In genomic region chr11:44508876-44509275, GRCm38 (mm10) we compare ENCODE assay signal across 14 mouse cellular contexts. TPM values are rescaled to one million over a fixed set of nuclear protein-coding genes. Genes with fewer than 3 reads are reported as not detected.
DNase-seq lines count a peak whose midpoint lies in the region; ATAC-seq and TF ChIP-seq lines count a peak whose summit lies in the region.
"Had no signal": no experiment of that assay in that cellular context is flagged by ENCODE, and none has a peak within 500 bp of the region (broad histone marks: within the 10 kb centered on the region; RNA-seq: fewer than 3 reads in every experiment).

No protein-coding gene starts in this region.

- WGBS in liver, postnatal 0 days (ENCODE audit: insufficient replicate concordance), result 55% methylated on average over 4 of the region's 4 CpGs

- peak; percentile 88 for ATAC-seq in liver, postnatal 0 days

- DNase-seq in spleen, adult 12 weeks (ENCODE audit: low spot score), result peak; percentile 67
- no peak for DNase-seq in spleen, adult 18-20 months
- DNase-seq in liver, postnatal 0 days, result peak; percentile 78
- peak; percentile 32 for DNase-seq in yolk sac, embryonic 10.5 days (ENCODE audit: low spot score)
- DNase-seq in cerebellum, postnatal 10 days, result no peak
- DNase-seq in urinary bladder, adult 2 months (ENCODE audit: low spot score), result no peak
- no peak for DNase-seq in testis, postnatal 10 days (ENCODE audit: low spot score)
- DNase-seq: adrenal gland, adult 8-10 months; cerebellum, adult 11 months; kidney, postnatal 36 days; right cerebral cortex, postnatal 14 days; thymus, adult 18-20 months had no signal

- peak overlapping the region; percentile 92 for H3K27ac ChIP-seq in liver, postnatal 0 days (ENCODE audit: low read depth)

- no peaks in the 10 kb centered on the region for H3K27me3 ChIP-seq in erythroblast, embryonic 14.5 days (ENCODE audit: control insufficient read depth)
- H3K27me3 ChIP-seq in liver, postnatal 0 days (ENCODE audit: insufficient read depth, low read length), result no peaks in the 10 kb centered on the region
- H3K27me3 ChIP-seq: CH12.LX had no signal

- TF ChIP-seq CTCF in liver, postnatal 0 days (IDR thresholded peaks at IDR 0.05; ENCODE audit: low read depth), result no peak

- peaks cover 92% of the 10 kb centered on the region for H3K4me1 ChIP-seq in erythroblast, embryonic 14.5 days (ENCODE audit: control insufficient read depth)
- peaks cover 41% of the 10 kb centered on the region for H3K4me1 ChIP-seq in liver, postnatal 0 days (ENCODE audit: insufficient read depth)

- H3K9ac ChIP-seq in liver, postnatal 0 days (replicated peaks), result no peak overlapping the region; the same call in 1 of the 2 replicates

- H3K4me2 ChIP-seq in liver, postnatal 0 days (ENCODE audit: low read depth, low read length), result peak overlapping the region; percentile 45

- TF ChIP-seq EP300 in liver, postnatal 0 days (IDR thresholded peaks at IDR 0.05; ENCODE audit: low read depth), result peak; percentile 100

- H3K9me3 ChIP-seq in erythroblast, embryonic 14.5 days (ENCODE audit: control insufficient read depth, low read length), result peaks cover 3% of the 10 kb centered on the region
- H3K9me3 ChIP-seq in liver, postnatal 0 days (ENCODE audit: low read length), result no peaks in the 10 kb centered on the region

- H3K4me3 ChIP-seq in erythroblast, embryonic 14.5 days (replicated peaks), result peak overlapping the region; percentile 63
- no peak overlapping the region for H3K4me3 ChIP-seq in liver, postnatal 0 days (ENCODE audit: low read depth, low read length)

- H3K36me3 ChIP-seq in erythroblast, embryonic 14.5 days (ENCODE audit: control insufficient read depth), result peaks cover 14% of the 10 kb centered on the region
- H3K36me3 ChIP-seq in liver, postnatal 0 days (replicated peaks; ENCODE audit: insufficient read depth, low read length), result no peaks in the 10 kb centered on the region

RNA-seq across cellular contexts. Expression of gene Rnf145, which starts 9.9 kb away (rescaled TPM):
- polyA plus RNA-seq in erythroblast, embryonic 14.5 days (2012), result 10.3 and 13.0 TPM in 2 replicates
- 31.9 and 32.7 TPM in 2 replicates for polyA plus RNA-seq in liver, postnatal 0 days (2015; fragmentation: Nextera tagmentation; extraction: Ambion mirVana)
- 89.3 and 99.8 TPM in 2 replicates for polyA plus RNA-seq in urinary bladder, adult 2 months (2012; rRNA removed)

RNA-seq across cellular contexts. Expression of gene Ublcp1, which starts 38.6 kb away (rescaled TPM):
- 0.53 and 0.54 TPM in 2 replicates for polyA plus RNA-seq in erythroblast, embryonic 14.5 days (2012)
- 40.8 and 40.9 TPM in 2 replicates for polyA plus RNA-seq in liver, postnatal 0 days (2015; fragmentation: Nextera tagmentation; extraction: Ambion mirVana)
- polyA plus RNA-seq in urinary bladder, adult 2 months (2012; rRNA removed), result 43.9 and 50.8 TPM in 2 replicates

Comparison
In these comparisons a context has a peak if more than half of its experiments do, and no peak if none do; other contexts are left out.
1. DNase-seq: peak in spleen, adult 12 weeks (single experiment), liver, postnatal 0 days (single experiment) and yolk sac, embryonic 10.5 days (single experiment); none in spleen, adult 18-20 months (0 of 2), cerebellum, postnatal 10 days (0 of 2), urinary bladder, adult 2 months (single experiment) and testis, postnatal 10 days (single experiment).
2. RNA of gene Ublcp1, which starts 38.6 kb away (polyA plus RNA-seq): 43.9 to 50.8 TPM in urinary bladder, adult 2 months and 40.8 to 40.9 TPM in liver, postnatal 0 days; 0.53 to 0.54 TPM in erythroblast, embryonic 14.5 days; every median in the first group is over 10 times any median in the second.